Mouse (Mus musculus): ENCODE results near the gene Glul. TPM values are rescaled to one million over a fixed set of nuclear protein-coding genes. Genes with fewer than 3 reads are reported as not detected.

Gene Glul
- total and polyA plus RNA-seq, 2 experiments from 2014 or later = 308 to 422 TPM

DNA sequence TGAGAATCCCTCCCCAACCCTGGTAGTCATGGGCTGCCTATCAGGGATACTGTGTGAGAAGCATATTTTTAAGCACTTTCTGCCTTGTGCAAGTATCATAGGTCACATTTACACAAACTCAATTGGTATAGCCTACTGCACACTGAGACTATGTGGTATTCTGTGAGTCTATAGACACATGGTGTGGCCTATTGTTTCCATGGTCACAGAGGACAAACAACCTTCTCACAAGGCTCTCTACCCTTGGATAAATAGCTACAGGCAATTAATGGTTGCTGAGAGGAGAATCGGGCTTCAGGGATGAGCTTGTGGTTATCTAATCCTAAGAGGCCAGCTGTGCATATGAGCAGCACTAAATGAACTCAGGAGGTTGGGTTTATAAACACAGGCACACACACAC is 58.1 kb downstream of the Glul start:
- Histone ChIP-seq H3K9ac (replicated peaks; ENCODE audit: low read length) (no peak overlapping the region), H3K27ac (no peak overlapping the region), H3K4me3 (ENCODE audit: low read length) (no peak overlapping the region), H3K36me3 (ENCODE audit: insufficient read depth, low read length) (no peaks in the 10 kb centered on the region), H3K4me1 (ENCODE audit: insufficient read depth, low read length) (no peaks in the 10 kb centered on the region), H3K9me3 (ENCODE audit: low read length) (no peaks in the 10 kb centered on the region), H3K4me2 (ENCODE audit: low read depth, low read length) (no peak overlapping the region), H3K27me3 (ENCODE audit: insufficient read depth, low read length) (no peaks in the 10 kb centered on the region)
- TF ChIP-seq CTCF (IDR thresholded peaks at IDR 0.05; ENCODE audit: low read depth) = no peak
- ATAC-seq (no peak), DNase-seq (ENCODE audit: low spot score) (no peak)
- 35% methylated on average over 1 of the region's 1 CpGs for WGBS

Small RNA genes within 50 kb of the gene (microRNA-seq; reads per million reads assigned to microRNA genes)
- 12.5 to 18.0 reads per million in 2 experiments for gene Mir8114

Other genes starting within 250 kb of the Glul start
- gene Rgs8, start 246.9 kb upstream of the Glul start, total RNA-seq (2014; rRNA removed) = 23.9 and 40.1 TPM in 2 replicates
- gene Rgs8, start 246.9 kb upstream of the Glul start, polyA plus RNA-seq (2015; fragmentation: Nextera tagmentation; extraction: Ambion mirVana) = 12.5 and 14.1 TPM in 2 replicates
- gene Rgs16, start 159.6 kb upstream of the Glul start, total RNA-seq (2014; rRNA removed) = 3.8 and 4.3 TPM in 2 replicates
- 5.7 and 6.7 TPM in 2 replicates for gene Rgs16, start 159.6 kb upstream of the Glul start, polyA plus RNA-seq (2015; fragmentation: Nextera tagmentation; extraction: Ambion mirVana)
- 21.6 and 23.3 TPM in 2 replicates for gene Rnasel, start 150.5 kb upstream of the Glul start, total RNA-seq (2014; rRNA removed)
- gene Rnasel, start 150.5 kb upstream of the Glul start, polyA plus RNA-seq (2015; fragmentation: Nextera tagmentation; extraction: Ambion mirVana) = 16.8 and 17.1 TPM in 2 replicates
- gene Rgsl1, start 55.8 kb upstream of the Glul start, total RNA-seq (2014; rRNA removed) = 0.14 and 0.37 TPM in 2 replicates
- gene Rgsl1, start 55.8 kb upstream of the Glul start, polyA plus RNA-seq (2015; fragmentation: Nextera tagmentation; extraction: Ambion mirVana) = 0.31 and 0.37 TPM in 2 replicates
- gene Teddm1b, start 25.6 kb upstream of the Glul start, total RNA-seq (2014; rRNA removed) = not detected in 2 replicates
- 0.11 and 0.23 TPM in 2 replicates for gene Teddm1b, start 25.6 kb upstream of the Glul start, polyA plus RNA-seq (2015; fragmentation: Nextera tagmentation; extraction: Ambion mirVana)
- not detected in 2 replicates for gene Teddm1a, start 8.2 kb upstream of the Glul start, total RNA-seq (2014; rRNA removed)
- not detected in 2 replicates for gene Teddm1a, start 8.2 kb upstream of the Glul start, polyA plus RNA-seq (2015; fragmentation: Nextera tagmentation; extraction: Ambion mirVana)
- gene Teddm2, start 284 bp downstream of the Glul start, total RNA-seq (2014; rRNA removed) = 0.72 and 1.6 TPM in 2 replicates
- gene Teddm2, start 284 bp downstream of the Glul start, polyA plus RNA-seq (2015; fragmentation: Nextera tagmentation; extraction: Ambion mirVana) = 1.4 and 1.6 TPM in 2 replicates